Mouse (Mus musculus): ENCODE results near the gene Arl4c. TPM values are rescaled to one million over a fixed set of nuclear protein-coding genes. Genes with fewer than 3 reads are reported as not detected.

Arl4c gene
- polyA plus RNA-seq, 1 experiment from 2014 or later = 12.7 TPM

GRCm38 (mm10) chr1:88658290-88658857 lies 43.6 kb downstream of the Arl4c start:
- no peak for TF ChIP-seq CTCF (IDR thresholded peaks at IDR 0.05; ENCODE audit: low read depth)
- Histone ChIP-seq H3K27ac (ENCODE audit: low read depth) (no peak overlapping the region), H3K36me3 (ENCODE audit: insufficient read depth) (no peaks in the 10 kb centered on the region), H3K27me3 (ENCODE audit: insufficient read depth, low read length) (no peaks in the 10 kb centered on the region), H3K4me2 (no peak overlapping the region), H3K9me3 (ENCODE audit: low read depth, low read length) (no peaks in the 10 kb centered on the region), H3K4me3 (ENCODE audit: low read depth, low read length) (no peak overlapping the region), H3K9ac (no peak overlapping the region), H3K4me1 (ENCODE audit: insufficient read depth) (no peaks in the 10 kb centered on the region)
- DNase-seq = peak; percentile 71
- WGBS = 51% methylated on average over 6 of the region's 6 CpGs
- no peak for ATAC-seq (ENCODE audit: insufficient read depth)

- 65% methylated on average over 5 of the region's 5 CpGs for WGBS
Observed at GRCm38 (mm10) chr1:88656096-88656480, 45.9 kb downstream of the Arl4c start.

GRCm38 (mm10) chr1:88655473-88656095 lies 46.4 kb downstream of the Arl4c start:
- Histone ChIP-seq H3K27ac (ENCODE audit: low read depth) (no peak overlapping the region), H3K4me3 (ENCODE audit: low read depth, low read length) (no peak overlapping the region), H3K9ac (no peak overlapping the region), H3K27me3 (ENCODE audit: insufficient read depth, low read length) (no peaks in the 10 kb centered on the region), H3K36me3 (ENCODE audit: insufficient read depth) (no peaks in the 10 kb centered on the region), H3K4me1 (ENCODE audit: insufficient read depth) (no peaks in the 10 kb centered on the region), H3K4me2 (no peak overlapping the region), H3K9me3 (ENCODE audit: low read depth, low read length) (no peaks in the 10 kb centered on the region)
- 69% methylated on average over 3 of the region's 3 CpGs for WGBS
- DNase-seq (no peak), ATAC-seq (ENCODE audit: insufficient read depth) (no peak)
- TF ChIP-seq CTCF (IDR thresholded peaks at IDR 0.05; ENCODE audit: low read depth) = no peak

More at GRCm38 (mm10) chr1:88656096-88656480, 45.9 kb downstream of the Arl4c start:
- Histone ChIP-seq H3K9ac (no peak overlapping the region), H3K27me3 (ENCODE audit: insufficient read depth, low read length) (no peaks in the 10 kb centered on the region), H3K4me1 (ENCODE audit: insufficient read depth) (no peaks in the 10 kb centered on the region), H3K36me3 (ENCODE audit: insufficient read depth) (no peaks in the 10 kb centered on the region), H3K4me3 (ENCODE audit: low read depth, low read length) (no peak overlapping the region), H3K4me2 (no peak overlapping the region), H3K27ac (ENCODE audit: low read depth) (no peak overlapping the region), H3K9me3 (ENCODE audit: low read depth, low read length) (no peaks in the 10 kb centered on the region)
- no peak for TF ChIP-seq CTCF (IDR thresholded peaks at IDR 0.05; ENCODE audit: low read depth)
- ATAC-seq (ENCODE audit: insufficient read depth) (no peak), DNase-seq (no peak)

GRCm38 (mm10) chr1:88654521-88655472 lies 47.2 kb downstream of the Arl4c start:
- Histone ChIP-seq H3K9ac (no peak overlapping the region), H3K27me3 (ENCODE audit: insufficient read depth, low read length) (no peaks in the 10 kb centered on the region), H3K4me2 (no peak overlapping the region), H3K27ac (ENCODE audit: low read depth) (no peak overlapping the region), H3K9me3 (ENCODE audit: low read depth, low read length) (no peaks in the 10 kb centered on the region), H3K4me3 (ENCODE audit: low read depth, low read length) (no peak overlapping the region), H3K36me3 (ENCODE audit: insufficient read depth) (no peaks in the 10 kb centered on the region), H3K4me1 (ENCODE audit: insufficient read depth) (no peaks in the 10 kb centered on the region)
- no peak for DNase-seq
- WGBS = 69% methylated on average over 9 of the region's 9 CpGs
- ATAC-seq (ENCODE audit: insufficient read depth) = no peak
- no peak for TF ChIP-seq CTCF (IDR thresholded peaks at IDR 0.05; ENCODE audit: low read depth)

- WGBS = 84% methylated on average over 7 of the region's 7 CpGs
- no peak for TF ChIP-seq CTCF (IDR thresholded peaks at IDR 0.05; ENCODE audit: low read depth)
- no peak overlapping the region for H3K9ac ChIP-seq
- no peaks in the 10 kb centered on the region for H3K9me3 ChIP-seq (ENCODE audit: low read depth, low read length)
- ATAC-seq (ENCODE audit: insufficient read depth) (no peak), DNase-seq (no peak)
- H3K4me2 ChIP-seq = no peak overlapping the region
- no peaks in the 10 kb centered on the region for H3K4me1 ChIP-seq (ENCODE audit: insufficient read depth)
- H3K36me3 ChIP-seq (ENCODE audit: insufficient read depth) = no peaks in the 10 kb centered on the region
- H3K27me3 ChIP-seq (ENCODE audit: insufficient read depth, low read length) = no peaks in the 10 kb centered on the region
- H3K4me3 ChIP-seq (ENCODE audit: low read depth, low read length) = no peak overlapping the region
- no peak overlapping the region for H3K27ac ChIP-seq (ENCODE audit: low read depth)
Observed at GRCm38 (mm10) chr1:88653614-88654520, 48.2 kb downstream of the Arl4c start.

GRCm38 (mm10) chr1:88652682-88653081 lies 49.3 kb downstream of the Arl4c start:
- H3K4me2 ChIP-seq = no peak overlapping the region
- no peak overlapping the region for H3K4me3 ChIP-seq (ENCODE audit: low read depth, low read length)
- H3K4me1 ChIP-seq (ENCODE audit: insufficient read depth) = no peaks in the 10 kb centered on the region
- WGBS = 89% methylated on average over 8 of the region's 8 CpGs
- no peak for ATAC-seq (ENCODE audit: insufficient read depth)
- H3K27me3 ChIP-seq (ENCODE audit: insufficient read depth, low read length) = no peaks in the 10 kb centered on the region
- H3K9ac ChIP-seq = no peak overlapping the region
- no peaks in the 10 kb centered on the region for H3K36me3 ChIP-seq (ENCODE audit: insufficient read depth)
- no peak overlapping the region for H3K27ac ChIP-seq (ENCODE audit: low read depth)
- no peaks in the 10 kb centered on the region for H3K9me3 ChIP-seq (ENCODE audit: low read depth, low read length)
- DNase-seq = no peak
- TF ChIP-seq CTCF (IDR thresholded peaks at IDR 0.05; ENCODE audit: low read depth) = no peak

All from lung, embryonic 14.5 days (tissue).